Mouse (Mus musculus) hindbrain, postnatal 0 days (tissue): Measurements from ENCODE around the gene Gatad2b. TPM values are rescaled to one million over a fixed set of nuclear protein-coding genes. Genes with fewer than 3 reads are reported as not detected.
A peak's percentile ranks its signal among the peaks of the same experiment; 100 is the strongest.
"Not testable (repeated sequence)": the region's sequence is repeated elsewhere in the genome, so short reads cannot be mapped to it uniquely, and the experiment has no call there.

Experiments
- ATAC-seq: fragments of 200-750 bp; cut with Nextera tagmentation; 2 replicates; pipeline ENCODE4 v1.8.0; 2017; ENCODE audit warnings: mild to moderate bottlenecking, moderate TSS enrichment, moderate library complexity
- DNase-seq: peaks from one replicate; pipeline ENCODE4 v3.0.0-alpha.2; 2015; ENCODE audit warnings: low spot score
- H3K27ac ChIP-seq: fragments of 300-500 bp; sonication (generic); 2 replicates; pipeline ENCODE4 v1.5.1; 2014; ENCODE audit warnings: mild to moderate bottlenecking
- H3K27me3 ChIP-seq: fragments of 300-500 bp; sonication (generic); 2 replicates; pipeline ENCODE4 v1.6.1; 2014; ENCODE audit warnings: low read length, mixed read lengths; ENCODE audit not compliant: insufficient read depth
- H3K36me3 ChIP-seq: fragments of 300-500 bp; sonication (generic); 2 replicates; pipeline ENCODE4 v1.6.1; 2014; ENCODE audit warnings: low read length, mixed read lengths; ENCODE audit not compliant: insufficient read depth
- H3K4me1 ChIP-seq: fragments of 300-500 bp; sonication (generic); 2 replicates; pipeline ENCODE4 v1.6.1; 2014; ENCODE audit warnings: antibody characterized with exemption, low read length, mixed read lengths; ENCODE audit not compliant: insufficient read depth
- H3K4me2 ChIP-seq: fragments of 300-500 bp; sonication (generic); 2 replicates; pipeline ENCODE4 v1.6.1; 2014; ENCODE audit warnings: low read depth, mild to moderate bottlenecking, low read length, moderate library complexity, mixed read lengths
- H3K4me3 ChIP-seq: fragments of 300-500 bp; sonication (generic); 2 replicates; pipeline ENCODE4 v1.5.1; 2014; ENCODE audit warnings: low read length
- H3K9ac ChIP-seq: fragments of 300-500 bp; sonication (generic); replicated peaks from 2 replicates; pipeline ENCODE4 v1.6.1; 2014; ENCODE audit warnings: mild to moderate bottlenecking, low read length, moderate library complexity, mixed read lengths
- H3K9me3 ChIP-seq: fragments of 300-500 bp; sonication (generic); 2 replicates; pipeline ENCODE4 v1.6.1; 2016; ENCODE audit warnings: low read length, mixed read lengths
- CTCF ChIP-seq: IDR thresholded peaks from 2 replicates; pipeline ENCODE4 v1.5.1; 2016; ENCODE audit warnings: antibody characterized with exemption, control low read depth, low read depth
- WGBS: fragments of 180-500 bp; shearing (Covaris S2); extraction: QIAGEN DNeasy Blood & Tissue Kit; methylation state at CpG from one replicate; pipeline ENCODE4 v1.1.7; 2014; 5-methylcytosine and 5-hydroxymethylcytosine counted together
- polyA plus RNA-seq: library from polyadenylated mRNA; unstranded; fragments of >200 nt; fragmentation: Nextera tagmentation; extraction: Ambion mirVana; gene quantifications from 2 replicates; pipeline ENCODE4 v1.2.1, GENCODE M21; 2015
- total RNA-seq: library from RNA; depleted of rRNA; stranded (reverse); fragments of >200 nt; gene quantifications from 2 replicates; pipeline ENCODE4 v1.2.3, GENCODE M21; 2014

Gene Gatad2b
- total and polyA plus RNA-seq, 2 experiments from 2014 or later = 14.2 to 31.5 TPM

GRCm38 (mm10) chr3:90340177-90340576 lies 47.2 kb downstream of the Gatad2b start:
- DNase-seq (no peak), ATAC-seq (no peak)
- Histone ChIP-seq H3K9ac (no peak overlapping the region), H3K4me3 (no peak overlapping the region), H3K36me3 (peaks cover 15% of the 10 kb centered on the region; the same call in 1 of the 2 replicates), H3K27ac (no peak overlapping the region), H3K9me3 (no peaks in the 10 kb centered on the region), H3K4me1 (no peaks in the 10 kb centered on the region), H3K4me2 (no peak overlapping the region), H3K27me3 (no peaks in the 10 kb centered on the region)
- TF ChIP-seq CTCF = no peak

GRCm38 (mm10) chr3:90342853-90343252 lies 49.9 kb downstream of the Gatad2b start:
- DNase-seq, H3K27ac ChIP-seq, H3K4me3 ChIP-seq, H3K4me2 ChIP-seq, H3K4me1 ChIP-seq, H3K9me3 ChIP-seq, H3K9ac ChIP-seq, H3K27me3 ChIP-seq, ATAC-seq: not testable (repeated sequence)
- peaks cover 21% of the 10 kb centered on the region; the same call in 1 of the 2 replicates for H3K36me3 ChIP-seq
- 68% methylated on average over 2 of the region's 2 CpGs for WGBS
- TF ChIP-seq CTCF = peak; percentile 20; the same call in 1 of the 2 replicates

GRCm38 (mm10) chr3:90347847-90348246 lies 54.9 kb downstream of the Gatad2b start:
- Histone ChIP-seq H3K4me2 (no peak overlapping the region), H3K27me3 (no peaks in the 10 kb centered on the region), H3K9ac (no peak overlapping the region), H3K27ac (no peak overlapping the region), H3K4me1 (no peaks in the 10 kb centered on the region), H3K9me3 (no peaks in the 10 kb centered on the region), H3K4me3 (no peak overlapping the region), H3K36me3 (peaks cover 37% of the 10 kb centered on the region)
- WGBS = 97% methylated on average over 4 of the region's 4 CpGs
- 0 out of 2 replicates have a peak, but pooled peaks have one; percentile 8 for TF ChIP-seq CTCF
- ATAC-seq (no peak), DNase-seq (no peak)

DNA sequence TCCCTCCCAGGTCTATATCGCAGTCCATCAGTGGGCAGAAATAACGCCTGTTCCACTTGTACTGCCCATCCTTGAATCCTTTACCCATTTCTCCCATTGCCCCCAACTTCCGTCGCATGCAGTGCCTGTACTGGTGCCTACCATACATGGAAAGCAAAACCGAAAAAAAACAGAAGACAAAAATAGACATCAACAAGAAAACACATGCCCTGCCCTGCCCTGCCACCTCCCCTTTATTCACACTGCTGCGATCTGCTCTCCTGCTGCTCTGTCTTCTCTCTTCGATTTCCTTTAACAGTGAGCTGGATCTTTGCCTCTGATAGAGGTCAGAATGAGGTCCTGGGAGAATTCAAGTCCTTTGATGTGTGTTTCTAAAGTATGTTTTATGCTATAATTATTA lies 65.0 kb downstream of the Gatad2b start:
- H3K9ac ChIP-seq = no peak overlapping the region
- H3K4me3 ChIP-seq = no peak overlapping the region
- H3K27me3 ChIP-seq = no peaks in the 10 kb centered on the region
- peaks cover 54% of the 10 kb centered on the region for H3K36me3 ChIP-seq
- DNase-seq = no peak
- 85% methylated on average over 7 of the region's 7 CpGs for WGBS
- H3K4me1 ChIP-seq = no peaks in the 10 kb centered on the region
- ATAC-seq = no peak
- no peaks in the 10 kb centered on the region for H3K9me3 ChIP-seq
- H3K27ac ChIP-seq = no peak overlapping the region
- no peak overlapping the region for H3K4me2 ChIP-seq
- TF ChIP-seq CTCF = no peak

DNA sequence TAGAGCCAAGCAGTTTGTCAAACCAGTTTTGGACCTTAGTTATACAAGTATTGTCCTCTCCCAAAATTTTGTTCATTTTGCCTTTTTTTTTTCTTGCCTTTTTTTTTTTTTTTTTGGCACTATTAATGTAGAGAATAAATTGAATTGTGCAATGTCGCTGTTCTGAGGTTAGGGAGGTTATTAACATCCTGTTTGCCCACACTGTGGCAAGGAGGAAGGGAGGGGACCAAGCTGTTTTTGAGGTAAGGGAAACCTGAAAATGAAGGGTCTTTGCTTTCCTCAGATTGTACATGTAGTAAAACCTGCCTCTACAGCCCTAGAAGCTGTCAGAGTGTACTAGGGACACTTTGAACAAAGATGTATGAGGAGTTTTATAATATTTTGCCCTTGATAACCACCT lies 66.3 kb downstream of the Gatad2b start:
- Histone ChIP-seq H3K4me3 (no peak overlapping the region), H3K4me2 (no peak overlapping the region), H3K4me1 (no peaks in the 10 kb centered on the region), H3K36me3 (peaks cover 42% of the 10 kb centered on the region), H3K9ac (no peak overlapping the region), H3K9me3 (no peaks in the 10 kb centered on the region), H3K27me3 (no peaks in the 10 kb centered on the region), H3K27ac (no peak overlapping the region)
- WGBS = 94% methylated on average over 1 of the region's 1 CpGs
- ATAC-seq (no peak), DNase-seq (no peak)
- no peak for TF ChIP-seq CTCF

DNA sequence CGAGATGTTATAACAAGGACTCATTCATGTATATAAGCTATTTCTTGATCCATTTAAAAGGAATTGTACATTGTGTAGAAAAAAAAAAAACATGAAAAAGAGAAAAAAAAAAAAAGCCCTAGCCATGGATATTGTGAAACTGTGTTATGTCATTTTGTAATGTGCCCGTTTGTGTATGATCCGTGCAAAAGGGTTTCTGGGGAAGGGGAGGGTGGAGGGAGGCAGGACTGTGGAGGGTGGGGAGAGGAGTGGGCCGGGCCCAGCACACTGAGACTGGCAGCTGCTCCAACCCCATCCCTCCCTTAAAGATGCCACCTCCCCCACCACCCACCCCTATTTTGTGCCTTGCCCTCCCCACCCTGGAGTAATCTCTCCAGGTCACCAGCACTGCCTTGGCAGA lies 68.5 kb downstream of the Gatad2b start:
- DNase-seq (no peak), ATAC-seq (no peak)
- H3K4me1 ChIP-seq = no peaks in the 10 kb centered on the region
- H3K9me3 ChIP-seq = no peaks in the 10 kb centered on the region
- no peak for TF ChIP-seq CTCF
- WGBS = 77% methylated on average over 4 of the region's 4 CpGs
- no peaks in the 10 kb centered on the region for H3K27me3 ChIP-seq
- H3K9ac ChIP-seq = no peak overlapping the region
- H3K36me3 ChIP-seq = peaks cover 19% of the 10 kb centered on the region; the same call in 1 of the 2 replicates
- H3K4me2 ChIP-seq = no peak overlapping the region
- no peak overlapping the region for H3K4me3 ChIP-seq
- H3K27ac ChIP-seq = no peak overlapping the region

GRCm38 (mm10) chr3:90362346-90362745 lies 69.4 kb downstream of the Gatad2b start:
- TF ChIP-seq CTCF = no peak

More at GRCm38 (mm10) chr3:90362346-90362745, 69.4 kb downstream of the Gatad2b start:
- Histone ChIP-seq H3K4me1 (no peaks in the 10 kb centered on the region), H3K27me3 (no peaks in the 10 kb centered on the region), H3K9me3 (no peaks in the 10 kb centered on the region), H3K36me3 (peaks cover 19% of the 10 kb centered on the region; the same call in 1 of the 2 replicates), H3K9ac (no peak overlapping the region), H3K27ac (no peak overlapping the region), H3K4me3 (no peak overlapping the region), H3K4me2 (no peak overlapping the region)
- WGBS = 76% methylated on average over 2 of the region's 2 CpGs
- ATAC-seq (no peak), DNase-seq (no peak)
